Mouse (Mus musculus) heart, embryonic 11.5 days (tissue): ENCODE measurements around the gene Lgals2. TPM values are rescaled to one million over a fixed set of nuclear protein-coding genes. Genes with fewer than 3 reads are reported as not detected.

ENCODE experiments used
- ATAC-seq: fragments of 200-750 bp; cut with Nextera tagmentation; replicated peaks from 2 replicates; pipeline ENCODE4 v1.8.0; 2017; ENCODE audit warnings: moderate library complexity; ENCODE audit not compliant: insufficient number of reproducible peaks, low FRiP score, low TSS enrichment
- H3K27ac ChIP-seq: fragments of 300-500 bp; sonication (generic); 2 replicates; pipeline ENCODE4 v1.5.1; 2014; ENCODE audit warnings: mild to moderate bottlenecking, low read depth, low read length
- H3K27me3 ChIP-seq: fragments of 300-500 bp; sonication (generic); 2 replicates; pipeline ENCODE4 v1.6.1; 2014; ENCODE audit warnings: mild to moderate bottlenecking, low read length, mixed read lengths; ENCODE audit not compliant: control insufficient read depth, insufficient read depth
- H3K36me3 ChIP-seq: fragments of 300-500 bp; sonication (generic); 2 replicates; pipeline ENCODE4 v1.6.1; 2014; ENCODE audit warnings: mild to moderate bottlenecking, low read length, moderate library complexity, mixed read lengths; ENCODE audit not compliant: control insufficient read depth, insufficient read depth
- H3K4me1 ChIP-seq: fragments of 300-500 bp; sonication (generic); 2 replicates; pipeline ENCODE4 v1.6.1; 2014; ENCODE audit warnings: low read length; ENCODE audit not compliant: control insufficient read depth, insufficient read depth
- H3K4me2 ChIP-seq: fragments of 300-500 bp; sonication (generic); 2 replicates; pipeline ENCODE4 v1.6.1; 2014; ENCODE audit warnings: mild to moderate bottlenecking, moderate library complexity
- H3K4me3 ChIP-seq: fragments of 300-500 bp; sonication (generic); 2 replicates; pipeline ENCODE4 v1.5.1; 2014; ENCODE audit warnings: low read depth, low read length
- H3K9ac ChIP-seq: fragments of 300-500 bp; sonication (generic); 2 replicates; pipeline ENCODE4 v1.6.1; 2014; ENCODE audit warnings: mild to moderate bottlenecking, low read depth, low read length, moderate library complexity
- H3K9me3 ChIP-seq: fragments of 300-500 bp; sonication (generic); replicated peaks from 2 replicates; pipeline ENCODE4 v1.6.1; 2016; ENCODE audit warnings: low read length; ENCODE audit not compliant: control insufficient read depth
- WGBS: fragments of 180-500 bp; shearing (Covaris S2); extraction: QIAGEN DNeasy Blood & Tissue Kit; methylation state at CpG from one replicate; pipeline ENCODE4 v1.1.7; 2014; ENCODE audit not compliant: insufficient replicate concordance; 5-methylcytosine and 5-hydroxymethylcytosine counted together
- polyA plus RNA-seq: library from polyadenylated mRNA; unstranded; fragments of >200 nt; fragmentation: Nextera tagmentation; extraction: Ambion mirVana; gene quantifications from 2 replicates; pipeline ENCODE4 v1.2.1, GENCODE M21; 2014

The Lgals2 gene
- polyA plus RNA-seq, 1 experiment from 2014 or later = 0.49 TPM

- no peak; the same call in 1 of the 2 replicates for ATAC-seq
- H3K4me2 ChIP-seq = no peak overlapping the region
- H3K27me3 ChIP-seq = no peaks in the 10 kb centered on the region
- H3K9ac ChIP-seq = 0 out of 2 replicates have a peak overlapping the region, but pooled peaks have one; percentile 10
- peaks cover 7% of the 10 kb centered on the region; the same call in 1 of the 2 replicates for H3K4me1 ChIP-seq
- H3K27ac ChIP-seq = peak overlapping the region; percentile 63
- H3K9me3 ChIP-seq = no peaks in the 10 kb centered on the region
- WGBS = 61% methylated on average over 7 of the region's 7 CpGs
- no peak overlapping the region for H3K4me3 ChIP-seq
- no peaks in the 10 kb centered on the region for H3K36me3 ChIP-seq
Measured at GRCm38 (mm10) chr15:78868826-78869233, 13.5 kb upstream of the Lgals2 start.

- Histone ChIP-seq H3K4me1 (peaks cover 10% of the 10 kb centered on the region; the same call in 1 of the 2 replicates), H3K4me3 (no peak overlapping the region), H3K36me3 (no peaks in the 10 kb centered on the region), H3K4me2 (no peak overlapping the region), H3K27ac (peak overlapping the region; percentile 63), H3K9ac (0 out of 2 replicates have a peak overlapping the region, but pooled peaks have one; percentile 16), H3K27me3 (no peaks in the 10 kb centered on the region), H3K9me3 (no peaks in the 10 kb centered on the region)
- 36% methylated on average over 9 of the region's 9 CpGs for WGBS
- ATAC-seq = peak; percentile 1; the same call in 1 of the 2 replicates
Measured at GRCm38 (mm10) chr15:78868398-78868797, 13.1 kb upstream of the Lgals2 start.

- Histone ChIP-seq H3K9ac (no peak overlapping the region), H3K4me3 (no peak overlapping the region), H3K27me3 (no peaks in the 10 kb centered on the region), H3K27ac (no peak overlapping the region), H3K4me1 (peaks cover 10% of the 10 kb centered on the region; the same call in 1 of the 2 replicates), H3K36me3 (no peaks in the 10 kb centered on the region), H3K9me3 (no peaks in the 10 kb centered on the region), H3K4me2 (no peak overlapping the region)
- no peak for ATAC-seq
- 40% methylated on average over 13 of the region's 13 CpGs for WGBS
Measured at GRCm38 (mm10) chr15:78863852-78864253, 8.5 kb upstream of the Lgals2 start.

- no peak for ATAC-seq
- no peaks in the 10 kb centered on the region for H3K36me3 ChIP-seq
- no peak overlapping the region for H3K9ac ChIP-seq
- 73% methylated on average over 2 of the region's 2 CpGs for WGBS
- 0 out of 2 replicates have a peak, but pooled peaks cover 7% of the 10 kb centered on the region for H3K4me1 ChIP-seq
- no peak overlapping the region for H3K4me3 ChIP-seq
- H3K4me2 ChIP-seq = no peak overlapping the region
- H3K27me3 ChIP-seq = no peaks in the 10 kb centered on the region
- H3K9me3 ChIP-seq = no peaks in the 10 kb centered on the region
- no peak overlapping the region for H3K27ac ChIP-seq
Measured at GRCm38 (mm10) chr15:78863154-78863553, 7.8 kb upstream of the Lgals2 start.

GRCm38 (mm10) chr15:78862280-78862679 is 7.0 kb upstream of the Lgals2 start:
- Histone ChIP-seq H3K4me1 (0 out of 2 replicates have a peak, but pooled peaks cover 7% of the 10 kb centered on the region), H3K4me2 (no peak overlapping the region), H3K9me3 (no peaks in the 10 kb centered on the region), H3K27ac (no peak overlapping the region), H3K9ac (no peak overlapping the region), H3K36me3 (no peaks in the 10 kb centered on the region), H3K27me3 (no peaks in the 10 kb centered on the region), H3K4me3 (no peak overlapping the region)
- ATAC-seq = no peak
- 88% methylated on average over 5 of the region's 5 CpGs for WGBS

GRCm38 (mm10) chr15:78859714-78860113 is 4.4 kb upstream of the Lgals2 start:
- no peak overlapping the region for H3K27ac ChIP-seq
- WGBS = 33% methylated on average over 6 of the region's 6 CpGs
- no peak overlapping the region for H3K9ac ChIP-seq
- H3K4me2 ChIP-seq = no peak overlapping the region
- no peaks in the 10 kb centered on the region for H3K36me3 ChIP-seq
- H3K27me3 ChIP-seq = no peaks in the 10 kb centered on the region
- ATAC-seq = no peak
- H3K4me1 ChIP-seq = 0 out of 2 replicates have a peak, but pooled peaks cover 7% of the 10 kb centered on the region
- no peaks in the 10 kb centered on the region for H3K9me3 ChIP-seq
- H3K4me3 ChIP-seq = no peak overlapping the region

GRCm38 (mm10) chr15:78859311-78859710 is 4.0 kb upstream of the Lgals2 start:
- ATAC-seq = no peak
- WGBS = 66% methylated on average over 4 of the region's 4 CpGs
- H3K36me3 ChIP-seq = no peaks in the 10 kb centered on the region
- no peak overlapping the region for H3K27ac ChIP-seq
- H3K4me3 ChIP-seq = no peak overlapping the region
- no peak overlapping the region for H3K9ac ChIP-seq
- H3K4me2 ChIP-seq = no peak overlapping the region
- H3K4me1 ChIP-seq = 0 out of 2 replicates have a peak, but pooled peaks cover 7% of the 10 kb centered on the region
- H3K27me3 ChIP-seq = no peaks in the 10 kb centered on the region
- no peaks in the 10 kb centered on the region for H3K9me3 ChIP-seq

GRCm38 (mm10) chr15:78857009-78857408 is 1.7 kb upstream of the Lgals2 start:
- ATAC-seq = no peak
- H3K4me1 ChIP-seq = 0 out of 2 replicates have a peak, but pooled peaks cover 4% of the 10 kb centered on the region
- H3K27me3 ChIP-seq = no peaks in the 10 kb centered on the region
- 81% methylated on average over 7 of the region's 7 CpGs for WGBS
- no peak overlapping the region for H3K4me2 ChIP-seq
- no peaks in the 10 kb centered on the region for H3K36me3 ChIP-seq
- no peak overlapping the region for H3K4me3 ChIP-seq
- H3K9ac ChIP-seq = no peak overlapping the region
- H3K27ac ChIP-seq = no peak overlapping the region
- no peaks in the 10 kb centered on the region for H3K9me3 ChIP-seq
